Mouse (Mus musculus) v-Abl transformed pro-B cells (cell line): ENCODE data around the gene Hba-a1.
"Not testable (repeated sequence)": the region's sequence is repeated elsewhere in the genome, so short reads cannot be mapped to it uniquely, and the experiment has no call there.

Experiments
- in situ Hi-C, 2 experiments: fragments of 400-800 bp; cut with MboI; formaldehyde crosslinking; loops; one replicate each; pipeline ENCODE4 v1.15.1; 2025; ENCODE audit not compliant: unreplicated experiment in 2 of 2

The Hba-a1 gene

DNA sequence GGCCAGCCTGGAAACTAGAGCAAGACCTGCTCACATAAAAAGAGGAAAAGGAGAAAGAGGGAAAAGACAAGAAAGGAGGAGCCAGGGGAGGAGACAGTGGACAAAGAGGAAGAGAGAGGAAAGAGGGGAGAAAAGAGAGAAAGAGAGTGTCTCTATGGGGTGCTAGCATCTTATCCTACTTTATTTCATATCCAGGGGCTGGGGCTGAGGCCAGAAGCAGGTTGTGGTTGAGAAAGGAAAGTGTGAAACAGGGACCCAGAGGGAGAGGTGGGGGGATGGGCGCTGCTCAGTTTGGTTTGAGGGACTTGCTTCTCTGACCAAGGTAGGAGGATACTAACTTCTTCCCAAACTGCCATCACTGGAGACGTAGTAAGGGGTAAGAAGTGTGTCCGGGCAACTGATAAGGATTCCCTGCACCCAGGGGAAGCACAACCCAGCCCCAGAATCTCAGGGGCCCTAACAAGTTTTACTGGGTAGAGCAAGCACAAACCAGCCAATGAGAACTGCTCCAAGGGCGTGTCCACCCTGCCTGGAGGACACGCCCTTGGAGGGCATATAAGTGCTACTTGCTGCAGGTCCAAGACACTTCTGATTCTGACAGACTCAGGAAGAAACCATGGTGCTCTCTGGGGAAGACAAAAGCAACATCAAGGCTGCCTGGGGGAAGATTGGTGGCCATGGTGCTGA, at the start of gene Hba-a1:
Gene Hba-a1 (plus strand): TSS at position 421 of the 687 bp plus-strand sequence.
- in situ Hi-C loops = not testable (repeated sequence)

DNA sequence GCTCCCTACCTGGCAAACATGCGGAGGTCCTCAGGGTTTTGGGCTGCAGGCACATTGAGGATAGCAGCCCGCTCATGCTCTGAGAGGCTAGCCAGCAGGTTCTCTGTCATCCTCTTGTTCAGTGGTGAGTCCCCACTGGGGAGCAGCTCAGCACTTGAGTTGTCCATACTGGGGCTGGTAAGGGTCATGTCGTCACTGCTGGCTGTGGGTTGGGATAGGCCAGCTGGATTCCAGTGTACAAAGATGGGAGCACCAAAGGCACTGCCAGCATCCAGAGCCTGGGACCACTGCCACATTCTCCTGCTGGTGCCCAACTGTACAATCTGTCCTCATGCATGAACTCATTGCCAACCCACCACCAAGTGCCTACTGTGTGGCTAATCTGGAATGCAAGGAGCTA, 49.4 kb upstream of the Hba-a1 start:
- in situ Hi-C loops = loop anchor here in 1 of 2 experiments (10.0 kb wide), 1 partner anchor 49 kb away; no protein-coding TSS in a partner anchor

GRCm38 (mm10) chr11:32234816-32235485, 48.4 kb upstream of the Hba-a1 start:
- in situ Hi-C loops = loop anchor here in 1 of 2 experiments (10.0 kb wide), 1 partner anchor 50 kb away; no protein-coding TSS in a partner anchor

- in situ Hi-C loops = loop anchor here in 1 of 2 experiments (10.0 kb wide), 1 partner anchor 51 kb away; no protein-coding TSS in a partner anchor
These were observed 47.7 kb upstream of the Hba-a1 start for GRCm38 (mm10) chr11:32235646-32236045.

DNA sequence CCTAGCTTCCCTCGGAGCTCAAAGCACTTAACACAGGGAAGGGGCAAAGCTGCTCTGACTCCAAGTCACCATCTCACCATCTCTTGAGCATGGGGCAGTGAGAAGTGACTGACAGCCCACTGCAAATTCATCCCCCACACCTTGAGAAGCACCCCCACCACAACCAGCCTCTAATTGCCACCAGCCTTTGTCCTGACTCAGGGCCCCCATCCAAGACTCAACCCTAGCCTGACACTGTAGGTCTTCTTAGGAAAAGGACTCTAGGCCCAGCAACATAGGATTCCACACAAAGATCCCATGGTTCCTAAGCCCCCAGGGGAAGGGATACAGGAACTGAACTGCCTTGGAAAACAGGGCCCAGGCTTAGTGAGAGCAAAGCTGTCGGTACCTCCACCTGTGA, 47.2 kb upstream of the Hba-a1 start:
- in situ Hi-C loops = loop anchor here in 1 of 2 experiments (10.0 kb wide), 1 partner anchor 51 kb away; no protein-coding TSS in a partner anchor

GRCm38 (mm10) chr11:32236712-32237410, 46.5 kb upstream of the Hba-a1 start:
- in situ Hi-C loops = loop anchor here in 1 of 2 experiments (10.0 kb wide), 1 partner anchor 52 kb away; no protein-coding TSS in a partner anchor

- in situ Hi-C loops = loop anchor here in 1 of 2 experiments (10.0 kb wide), 1 partner anchor 53 kb away; no protein-coding TSS in a partner anchor
These were observed 45.9 kb upstream of the Hba-a1 start for GRCm38 (mm10) chr11:32237411-32237795.

DNA sequence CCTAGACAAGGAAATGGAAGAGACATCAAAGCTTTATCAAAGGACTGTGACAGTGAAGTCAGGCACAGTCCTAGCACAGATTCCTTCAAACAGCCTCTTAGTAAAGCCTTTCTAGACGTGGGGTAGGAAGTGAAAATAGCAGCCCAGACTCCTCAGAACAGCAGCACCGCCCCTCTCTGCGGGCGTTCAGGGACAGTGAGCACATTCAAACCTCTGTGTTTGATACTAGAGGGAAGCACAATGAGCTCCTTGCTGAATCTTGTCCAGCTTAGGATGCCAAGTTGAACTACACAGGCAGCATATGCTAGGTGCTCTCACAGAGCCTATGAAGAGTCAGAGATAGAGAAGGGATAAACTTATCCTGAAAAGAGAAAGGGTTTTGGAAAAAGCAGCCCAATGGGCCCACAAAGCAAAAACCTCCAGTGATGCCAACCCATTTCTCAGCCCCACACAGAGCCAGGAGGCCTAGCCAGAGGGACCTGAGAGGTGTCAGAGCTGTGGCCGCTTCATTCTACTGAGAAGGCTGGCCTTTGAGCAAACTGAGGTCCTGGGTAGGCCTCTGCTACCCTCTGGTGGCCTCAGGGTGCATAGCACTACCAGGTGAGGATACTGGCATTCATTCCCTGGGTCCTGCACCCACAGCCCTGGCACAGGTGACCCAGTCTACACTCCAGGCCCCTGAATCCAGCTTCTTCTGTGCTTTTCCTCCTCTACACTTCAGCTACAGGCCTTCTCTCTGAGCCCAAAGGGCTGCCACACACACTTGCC, 45.0 kb upstream of the Hba-a1 start:
- in situ Hi-C loops = loop anchor here in 1 of 2 experiments (10.0 kb wide), 1 partner anchor 53 kb away; no protein-coding TSS in a partner anchor

- in situ Hi-C loops = no loop called here
These were observed 41.9 kb upstream of the Hba-a1 start for GRCm38 (mm10) chr11:32241391-32241790.

GRCm38 (mm10) chr11:32242209-32242608, 41.1 kb upstream of the Hba-a1 start:
- in situ Hi-C loops = no loop called here

DNA sequence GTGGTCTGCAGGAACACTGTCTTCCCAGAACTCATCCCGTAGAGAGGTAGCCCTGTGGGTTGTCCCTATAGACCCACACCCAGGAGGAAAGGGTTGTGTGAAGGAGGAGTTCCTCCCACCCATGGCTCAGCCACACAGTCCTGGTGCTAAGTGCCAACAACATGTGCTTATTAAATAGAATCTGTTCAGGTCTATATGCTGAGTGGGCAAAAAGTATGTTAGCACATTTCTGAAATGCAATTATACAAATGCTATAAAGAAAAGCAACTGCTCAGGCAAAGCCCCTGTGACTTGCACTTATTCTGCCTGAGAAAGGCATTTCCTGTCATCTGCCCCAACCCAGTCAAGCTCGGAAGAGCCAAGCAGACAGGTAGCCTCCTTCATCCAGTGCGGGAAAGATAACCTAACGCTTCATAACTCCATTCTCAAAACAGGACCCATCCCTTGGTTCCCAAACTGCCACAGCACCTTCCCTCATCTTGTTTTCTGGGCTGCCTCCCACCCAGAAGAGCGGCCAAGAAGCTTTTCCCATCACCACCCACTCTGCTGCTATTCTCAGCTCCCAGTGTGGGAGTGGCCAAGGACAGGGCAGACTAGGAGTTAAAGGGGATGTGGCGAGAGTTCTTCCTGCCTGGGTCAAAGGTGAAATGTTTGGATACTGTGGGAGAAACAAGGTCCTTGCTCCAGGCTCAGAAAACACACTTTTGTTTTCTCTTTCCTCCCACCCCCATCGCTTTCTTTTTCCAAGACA, 39.9 kb upstream of the Hba-a1 start:
- in situ Hi-C loops = no loop called here

GRCm38 (mm10) chr11:32244064-32244463, 39.2 kb upstream of the Hba-a1 start:
- in situ Hi-C loops = no loop called here

DNA sequence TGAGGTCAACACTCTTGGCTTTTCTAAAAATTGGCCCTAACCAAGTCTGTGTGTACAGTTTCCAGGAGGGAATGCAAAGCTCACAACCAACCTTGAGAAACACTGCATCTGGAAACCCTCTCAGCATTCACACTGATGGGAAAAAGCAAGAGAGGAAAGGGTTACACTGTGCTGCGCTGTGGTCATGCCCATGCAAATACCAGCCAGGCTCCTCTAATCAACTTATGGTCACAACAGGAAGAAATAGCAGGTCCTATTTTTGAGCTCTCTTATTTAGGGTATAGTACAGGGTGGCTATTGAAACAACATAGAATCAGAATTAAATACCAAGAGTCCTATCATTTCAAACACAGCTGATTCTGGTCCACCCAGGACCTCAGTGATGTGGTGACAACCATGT, 38.7 kb upstream of the Hba-a1 start:
- in situ Hi-C loops = no loop called here

GRCm38 (mm10) chr11:32245614-32246013, 37.7 kb upstream of the Hba-a1 start:
- in situ Hi-C loops = no loop called here

DNA sequence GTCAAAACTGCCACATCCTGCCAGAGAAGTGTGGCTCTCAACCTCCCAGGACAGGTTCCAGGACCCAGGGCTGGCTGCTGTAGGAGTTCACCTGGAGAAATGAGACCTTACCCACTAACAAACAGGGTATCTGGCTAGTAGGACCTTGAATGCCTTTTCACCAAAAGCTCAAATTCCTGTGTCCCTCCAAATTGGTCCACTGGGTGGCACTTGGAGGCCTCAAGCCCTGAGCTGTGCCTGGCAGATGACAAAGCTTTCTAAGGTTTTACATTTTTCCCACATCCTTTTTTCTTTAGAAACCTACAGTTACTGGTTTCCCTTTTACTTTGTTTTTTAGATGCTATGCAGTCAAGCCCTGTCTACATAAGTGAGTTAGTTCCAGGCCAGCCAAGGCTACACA, 36.2 kb upstream of the Hba-a1 start:
- in situ Hi-C loops = no loop called here

DNA sequence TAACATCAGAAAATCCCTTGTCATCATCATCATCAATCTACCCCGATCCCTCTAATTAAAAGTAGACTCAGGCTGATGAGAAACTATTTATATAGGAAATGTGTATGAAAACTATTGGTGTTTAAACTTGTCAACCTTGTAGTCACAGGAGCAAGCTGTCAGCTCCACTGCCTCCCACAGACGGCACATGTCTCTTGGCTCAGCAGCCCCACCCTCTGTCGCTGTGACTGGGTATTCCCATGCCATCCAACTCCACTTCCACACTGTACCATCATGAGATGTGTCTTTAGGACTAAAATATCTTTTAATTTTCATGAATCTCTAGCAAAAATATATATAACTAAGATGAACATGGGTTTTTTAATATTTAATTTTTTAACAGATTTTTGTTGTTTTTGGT, 35.0 kb upstream of the Hba-a1 start:
- in situ Hi-C loops = no loop called here

DNA sequence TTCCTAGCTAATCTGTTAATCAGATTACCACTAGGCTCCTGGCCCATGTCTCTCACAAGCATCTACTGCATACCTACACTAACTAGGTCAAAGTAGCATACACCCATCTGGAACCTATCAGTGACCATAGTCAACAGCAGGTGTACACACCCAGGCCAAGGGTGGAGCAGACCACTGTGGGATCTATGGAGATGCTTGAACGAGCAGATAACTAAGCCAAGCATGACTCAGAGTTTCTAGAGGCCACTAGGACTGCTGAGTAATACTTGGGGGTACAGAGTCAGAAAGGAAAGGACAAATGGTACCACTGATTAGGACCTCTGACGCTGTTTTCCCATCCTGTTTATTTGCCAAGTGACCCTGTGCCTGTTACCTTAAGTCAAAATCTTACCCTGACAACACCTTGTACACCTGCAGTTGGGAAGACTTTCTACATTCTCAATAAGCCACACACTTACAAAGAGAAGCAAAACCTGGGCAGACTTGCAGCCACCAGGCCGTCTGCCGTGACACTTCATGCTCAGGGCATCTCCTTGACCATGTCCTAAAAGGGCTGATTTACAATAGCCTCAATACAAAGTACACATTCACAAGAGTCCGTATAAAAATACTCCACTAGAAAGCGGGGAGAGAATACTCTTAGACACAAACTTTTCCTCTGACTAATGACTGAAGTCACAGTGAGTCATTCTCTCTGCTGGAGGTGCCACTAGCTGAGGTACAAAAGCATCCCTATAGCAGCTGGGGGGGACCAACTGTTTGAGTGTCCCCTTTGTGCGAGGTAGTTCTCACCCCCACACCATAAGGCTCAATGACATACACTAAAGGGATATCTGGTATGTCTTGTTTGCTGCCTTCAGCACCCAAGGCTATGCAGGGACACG, 32.2 kb upstream of the Hba-a1 start:
- in situ Hi-C loops = loop anchor here in 1 of 2 experiments (5.0 kb wide), 1 partner anchor 39 kb away; no protein-coding TSS in a partner anchor

GRCm38 (mm10) chr11:32253121-32253520, 30.2 kb upstream of the Hba-a1 start:
- in situ Hi-C loops = loop anchor here in 1 of 2 experiments (5.0 kb wide), 1 partner anchor 41 kb away; no protein-coding TSS in a partner anchor
